Mouse (Mus musculus): ENCODE measurements around the gene Egfr. TPM values are rescaled to one million over a fixed set of nuclear protein-coding genes. Genes with fewer than 3 reads are reported as not detected.

The Egfr gene
- polyA plus RNA-seq, 1 experiment from 2014 or later = 3.0 TPM

DNA sequence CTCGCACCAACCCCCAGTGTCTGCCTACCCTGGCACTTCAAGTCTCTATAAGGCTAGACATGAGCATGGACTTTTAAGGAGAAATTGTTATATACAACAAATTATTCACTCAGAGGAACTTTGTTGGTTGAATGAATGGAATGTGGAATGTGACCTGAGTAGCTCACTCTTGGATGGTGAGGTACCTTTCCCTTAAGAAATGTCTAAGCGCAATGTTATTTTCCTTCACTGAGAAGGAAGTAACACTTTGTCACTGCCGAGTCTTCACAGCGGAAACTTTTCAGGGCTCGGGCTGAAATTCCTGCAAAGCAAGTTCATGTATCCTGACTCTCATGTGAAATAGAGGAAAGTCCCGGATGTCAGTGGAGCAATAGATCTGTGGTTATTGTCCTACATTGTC lies 7.9 kb downstream of the Egfr start:
- Histone ChIP-seq H3K4me1 (no peaks in the 10 kb centered on the region), H3K9me3 (replicated peaks) (no peaks in the 10 kb centered on the region), H3K27me3 (ENCODE audit: low read depth, poor library complexity, severe bottlenecking) (peaks cover 4% of the 10 kb centered on the region), H3K27ac (no peak overlapping the region), H3K36me3 (no peaks in the 10 kb centered on the region), H3K4me3 (no peak overlapping the region)
- DNase-seq (ENCODE audit: low spot score) = no peak
- 88% methylated on average over 6 of the region's 6 CpGs for WGBS

DNA sequence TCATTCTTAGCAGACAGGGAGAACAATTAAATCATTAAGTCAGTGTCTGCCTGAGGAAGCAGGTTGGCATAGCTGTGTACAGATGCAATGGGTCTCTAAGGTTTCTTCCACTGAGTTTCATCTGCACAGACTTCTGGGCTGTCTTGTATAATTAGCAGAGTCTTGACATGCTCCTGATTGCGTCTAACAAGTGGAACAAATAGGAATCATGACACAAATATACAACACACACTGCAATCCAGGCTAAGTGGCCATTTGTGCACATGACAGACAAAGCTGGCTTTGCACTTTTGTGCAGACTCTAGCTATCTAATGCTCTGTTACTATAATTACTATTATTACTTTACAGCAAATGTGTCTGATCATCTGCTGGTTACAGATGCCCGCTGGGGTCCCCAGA lies 9.2 kb downstream of the Egfr start:
- WGBS = 84% methylated on average over 2 of the region's 2 CpGs
- no peak overlapping the region for H3K4me3 ChIP-seq
- H3K27ac ChIP-seq = no peak overlapping the region
- no peaks in the 10 kb centered on the region for H3K4me1 ChIP-seq
- H3K27me3 ChIP-seq (ENCODE audit: low read depth, poor library complexity, severe bottlenecking) = no peaks in the 10 kb centered on the region
- DNase-seq (ENCODE audit: low spot score) = no peak
- no peaks in the 10 kb centered on the region for H3K9me3 ChIP-seq (replicated peaks)
- no peaks in the 10 kb centered on the region for H3K36me3 ChIP-seq

- no peaks in the 10 kb centered on the region for H3K4me1 ChIP-seq
- WGBS = 84% methylated on average over 9 of the region's 9 CpGs
- H3K9me3 ChIP-seq (replicated peaks) = no peaks in the 10 kb centered on the region
- H3K4me3 ChIP-seq = no peak overlapping the region
- DNase-seq (ENCODE audit: low spot score) = no peak
- H3K27me3 ChIP-seq (ENCODE audit: low read depth, poor library complexity, severe bottlenecking) = no peaks in the 10 kb centered on the region
- H3K36me3 ChIP-seq = no peaks in the 10 kb centered on the region
- H3K27ac ChIP-seq = no peak overlapping the region
These were observed 14.2 kb downstream of the Egfr start for GRCm38 (mm10) chr11:16766038-16766815.

GRCm38 (mm10) chr11:16767984-16768383 lies 16.0 kb downstream of the Egfr start:
- Histone ChIP-seq H3K36me3 (no peaks in the 10 kb centered on the region), H3K4me1 (no peaks in the 10 kb centered on the region), H3K9me3 (replicated peaks) (no peaks in the 10 kb centered on the region), H3K27me3 (ENCODE audit: low read depth, poor library complexity, severe bottlenecking) (no peaks in the 10 kb centered on the region), H3K4me3 (no peak overlapping the region), H3K27ac (no peak overlapping the region)
- DNase-seq (ENCODE audit: low spot score) = no peak
- WGBS = 90% methylated on average over 2 of the region's 2 CpGs

GRCm38 (mm10) chr11:16769276-16769675 lies 17.3 kb downstream of the Egfr start:
- 88% methylated on average over 4 of the region's 4 CpGs for WGBS
- H3K4me3 ChIP-seq = no peak overlapping the region

DNA sequence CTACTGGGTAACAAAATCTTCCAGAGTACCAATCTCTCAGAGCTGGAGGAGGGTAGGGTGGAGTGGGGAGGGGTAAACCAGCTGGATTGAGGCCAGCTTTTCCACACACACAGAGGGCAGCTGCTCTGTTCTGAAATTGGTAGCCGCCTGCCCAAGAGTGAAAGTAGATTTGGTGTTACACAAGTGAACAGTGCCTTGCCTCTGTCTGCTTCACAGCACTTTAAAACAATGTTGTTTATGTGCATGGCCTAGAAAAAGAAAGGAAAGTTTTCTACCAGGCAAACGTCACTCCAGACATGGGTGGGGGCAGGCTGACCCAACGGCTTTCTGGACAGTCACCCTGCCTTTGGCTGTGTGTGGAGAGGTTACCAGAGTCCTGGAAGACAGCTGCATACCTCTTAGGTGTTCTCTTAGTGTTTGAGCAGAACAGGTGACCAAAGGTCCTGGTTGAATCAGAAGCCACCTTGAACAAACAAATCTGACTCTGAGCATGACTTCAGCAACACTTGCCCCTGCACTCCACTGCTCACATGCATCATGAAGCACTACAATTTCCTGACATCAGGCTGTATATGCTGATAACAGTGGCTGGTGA lies 17.8 kb downstream of the Egfr start:
- Histone ChIP-seq H3K27me3 (ENCODE audit: low read depth, poor library complexity, severe bottlenecking) (no peaks in the 10 kb centered on the region), H3K36me3 (no peaks in the 10 kb centered on the region), H3K27ac (no peak overlapping the region), H3K4me1 (no peaks in the 10 kb centered on the region), H3K4me3 (no peak overlapping the region), H3K9me3 (replicated peaks) (no peaks in the 10 kb centered on the region)
- DNase-seq (ENCODE audit: low spot score) = no peak
- 80% methylated on average over 3 of the region's 3 CpGs for WGBS

More at GRCm38 (mm10) chr11:16769276-16769675, 17.3 kb downstream of the Egfr start:
- Histone ChIP-seq H3K27me3 (ENCODE audit: low read depth, poor library complexity, severe bottlenecking) (no peaks in the 10 kb centered on the region), H3K9me3 (replicated peaks) (no peaks in the 10 kb centered on the region), H3K4me1 (no peaks in the 10 kb centered on the region), H3K27ac (no peak overlapping the region), H3K36me3 (no peaks in the 10 kb centered on the region)
- no peak for DNase-seq (ENCODE audit: low spot score)

DNA sequence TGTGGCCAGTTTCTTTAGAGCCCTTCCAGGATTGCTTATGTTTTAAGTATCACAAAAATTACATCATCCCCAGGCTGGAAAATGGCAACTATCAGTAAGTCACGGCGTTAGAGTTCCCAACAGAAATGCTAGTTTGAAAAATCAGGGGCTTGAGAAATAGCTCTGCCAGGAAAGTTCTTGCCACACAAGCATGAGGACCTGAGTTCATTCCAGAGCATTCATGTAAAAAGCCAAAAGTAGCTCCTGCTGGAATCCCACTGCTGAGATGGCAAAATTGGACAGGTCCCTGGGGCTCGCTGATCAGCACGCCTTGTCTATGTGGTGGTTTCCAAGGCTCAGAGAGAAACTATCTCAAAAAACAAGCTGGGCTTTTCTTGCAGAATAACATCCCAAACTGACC lies 19.0 kb downstream of the Egfr start:
- no peaks in the 10 kb centered on the region for H3K9me3 ChIP-seq (replicated peaks)
- WGBS = 94% methylated on average over 4 of the region's 4 CpGs
- no peaks in the 10 kb centered on the region for H3K4me1 ChIP-seq

DNA sequence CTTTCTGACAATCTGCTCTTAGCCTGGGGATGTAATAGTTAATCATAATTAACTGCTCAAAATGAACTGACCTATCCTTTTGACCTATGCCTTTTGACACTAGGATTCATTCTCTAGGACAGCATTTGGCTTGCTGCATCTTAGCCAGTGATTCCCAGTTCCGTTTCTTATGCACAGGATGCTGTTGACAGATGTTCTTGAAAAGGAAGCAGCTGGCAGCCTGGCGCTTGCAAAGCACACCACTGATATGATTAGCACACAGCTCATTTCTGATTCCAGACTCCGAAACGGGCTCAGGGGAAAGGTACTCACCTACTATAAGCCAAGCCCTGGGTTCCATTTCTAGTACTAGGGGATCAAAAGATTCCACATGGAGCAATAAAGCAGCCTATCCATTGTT lies 20.7 kb downstream of the Egfr start:
- Histone ChIP-seq H3K9me3 (replicated peaks) (no peaks in the 10 kb centered on the region), H3K27me3 (ENCODE audit: low read depth, poor library complexity, severe bottlenecking) (no peaks in the 10 kb centered on the region), H3K4me3 (no peak overlapping the region), H3K4me1 (0 out of 2 replicates have a peak, but pooled peaks cover 4% of the 10 kb centered on the region), H3K27ac (no peak overlapping the region), H3K36me3 (no peaks in the 10 kb centered on the region)
- WGBS = 67% methylated on average over 4 of the region's 4 CpGs
- DNase-seq (ENCODE audit: low spot score) = no peak

More for the DNA sequence above, 19.0 kb downstream of the Egfr start:
- Histone ChIP-seq H3K27me3 (ENCODE audit: low read depth, poor library complexity, severe bottlenecking) (no peaks in the 10 kb centered on the region), H3K4me3 (no peak overlapping the region), H3K36me3 (no peaks in the 10 kb centered on the region), H3K27ac (no peak overlapping the region)
- DNase-seq (ENCODE audit: low spot score) = no peak

DNA sequence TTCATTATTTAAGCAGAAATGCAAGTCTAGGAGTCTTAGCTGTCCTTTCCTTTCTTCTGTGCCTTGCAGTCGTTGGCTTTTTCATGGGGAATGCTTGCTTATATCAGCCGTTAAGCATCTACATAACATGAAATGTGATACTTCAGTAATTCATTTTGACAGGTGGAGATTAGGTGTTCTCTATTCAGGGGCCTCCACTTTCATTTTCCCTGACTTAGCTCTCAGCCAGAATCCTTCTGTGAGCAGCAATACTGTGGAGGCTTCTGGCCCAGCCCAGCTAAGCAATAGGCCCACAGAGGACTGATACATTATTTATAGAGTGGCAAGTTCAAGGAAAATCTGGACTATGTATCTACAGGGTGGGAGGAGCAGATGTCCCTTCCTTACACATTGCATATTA lies 25.0 kb downstream of the Egfr start:
- H3K4me1 ChIP-seq = peaks cover 12% of the 10 kb centered on the region; the same call in 1 of the 2 replicates
- WGBS = 60% methylated on average over 2 of the region's 2 CpGs
- no peaks in the 10 kb centered on the region for H3K27me3 ChIP-seq (ENCODE audit: low read depth, poor library complexity, severe bottlenecking)
- H3K4me3 ChIP-seq = no peak overlapping the region
- H3K9me3 ChIP-seq (replicated peaks) = no peaks in the 10 kb centered on the region
- DNase-seq (ENCODE audit: low spot score) = no peak
- H3K27ac ChIP-seq = no peak overlapping the region
- no peaks in the 10 kb centered on the region for H3K36me3 ChIP-seq

DNA sequence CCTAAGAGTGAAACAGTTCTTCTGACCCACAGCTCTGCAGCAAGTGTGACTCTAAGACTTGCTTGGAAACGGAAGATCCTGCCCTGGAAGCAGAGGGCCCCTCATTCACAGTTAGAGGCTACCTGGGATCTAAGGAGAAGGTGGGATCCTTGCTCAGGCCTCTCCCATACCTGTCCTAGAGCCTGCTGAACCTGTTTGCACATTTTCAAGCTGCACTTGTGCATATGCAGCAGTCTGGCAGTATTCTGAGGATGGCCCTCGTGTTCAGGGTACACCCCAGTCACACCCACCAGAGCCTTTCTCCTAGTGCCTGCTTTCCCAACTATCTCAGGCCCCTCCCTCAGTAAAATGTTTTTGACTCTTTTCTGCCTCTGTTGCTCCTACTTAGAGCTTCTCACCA lies 29.6 kb downstream of the Egfr start:
- Histone ChIP-seq H3K9me3 (replicated peaks) (no peaks in the 10 kb centered on the region), H3K27ac (no peak overlapping the region), H3K4me3 (no peak overlapping the region), H3K27me3 (ENCODE audit: low read depth, poor library complexity, severe bottlenecking) (no peaks in the 10 kb centered on the region), H3K4me1 (peaks cover 12% of the 10 kb centered on the region; the same call in 1 of the 2 replicates), H3K36me3 (no peaks in the 10 kb centered on the region)
- 88% methylated on average over 2 of the region's 2 CpGs for WGBS
- no peak for DNase-seq (ENCODE audit: low spot score)

DNA sequence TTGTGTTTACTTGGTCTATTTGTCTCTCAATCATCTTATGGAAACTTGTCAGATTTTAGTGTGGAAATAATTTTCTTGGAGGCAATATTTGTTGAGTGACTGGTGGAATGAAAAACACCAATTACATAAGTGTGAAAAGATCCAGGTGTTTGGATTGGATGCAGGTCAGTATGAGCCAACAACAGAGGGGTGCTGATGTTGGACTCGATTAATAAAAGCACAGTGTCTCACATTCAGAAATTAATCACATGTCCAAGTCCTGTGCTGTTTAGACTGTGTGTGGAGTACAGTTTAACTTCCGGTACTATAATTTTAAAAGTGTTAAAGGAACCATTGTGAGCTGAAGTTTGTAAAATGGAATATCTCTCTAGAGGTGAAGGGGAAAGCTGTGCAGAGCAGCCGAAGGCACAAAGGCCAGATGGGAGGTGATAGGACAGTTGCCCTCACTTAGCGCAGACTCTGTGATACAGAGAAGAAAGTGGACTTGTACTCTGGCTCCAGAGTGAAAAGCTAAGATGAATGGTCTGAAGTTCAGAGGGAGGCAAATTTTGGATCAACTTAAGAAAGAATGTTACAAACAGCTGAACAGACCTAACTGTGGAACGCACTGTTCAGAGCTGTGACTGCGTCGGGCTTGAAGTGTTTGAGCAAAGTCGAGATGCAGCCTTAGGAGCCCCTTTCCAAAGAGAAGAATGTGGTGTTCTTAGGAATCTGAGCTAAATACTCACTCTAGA lies 32.1 kb downstream of the Egfr start:
- WGBS = 89% methylated on average over 8 of the region's 8 CpGs
- H3K27ac ChIP-seq = no peak overlapping the region
- no peaks in the 10 kb centered on the region for H3K9me3 ChIP-seq (replicated peaks)
- H3K36me3 ChIP-seq = no peaks in the 10 kb centered on the region
- no peak for DNase-seq (ENCODE audit: low spot score)
- no peaks in the 10 kb centered on the region for H3K27me3 ChIP-seq (ENCODE audit: low read depth, poor library complexity, severe bottlenecking)
- H3K4me3 ChIP-seq = no peak overlapping the region
- H3K4me1 ChIP-seq = peaks cover 8% of the 10 kb centered on the region; the same call in 1 of the 2 replicates

DNA sequence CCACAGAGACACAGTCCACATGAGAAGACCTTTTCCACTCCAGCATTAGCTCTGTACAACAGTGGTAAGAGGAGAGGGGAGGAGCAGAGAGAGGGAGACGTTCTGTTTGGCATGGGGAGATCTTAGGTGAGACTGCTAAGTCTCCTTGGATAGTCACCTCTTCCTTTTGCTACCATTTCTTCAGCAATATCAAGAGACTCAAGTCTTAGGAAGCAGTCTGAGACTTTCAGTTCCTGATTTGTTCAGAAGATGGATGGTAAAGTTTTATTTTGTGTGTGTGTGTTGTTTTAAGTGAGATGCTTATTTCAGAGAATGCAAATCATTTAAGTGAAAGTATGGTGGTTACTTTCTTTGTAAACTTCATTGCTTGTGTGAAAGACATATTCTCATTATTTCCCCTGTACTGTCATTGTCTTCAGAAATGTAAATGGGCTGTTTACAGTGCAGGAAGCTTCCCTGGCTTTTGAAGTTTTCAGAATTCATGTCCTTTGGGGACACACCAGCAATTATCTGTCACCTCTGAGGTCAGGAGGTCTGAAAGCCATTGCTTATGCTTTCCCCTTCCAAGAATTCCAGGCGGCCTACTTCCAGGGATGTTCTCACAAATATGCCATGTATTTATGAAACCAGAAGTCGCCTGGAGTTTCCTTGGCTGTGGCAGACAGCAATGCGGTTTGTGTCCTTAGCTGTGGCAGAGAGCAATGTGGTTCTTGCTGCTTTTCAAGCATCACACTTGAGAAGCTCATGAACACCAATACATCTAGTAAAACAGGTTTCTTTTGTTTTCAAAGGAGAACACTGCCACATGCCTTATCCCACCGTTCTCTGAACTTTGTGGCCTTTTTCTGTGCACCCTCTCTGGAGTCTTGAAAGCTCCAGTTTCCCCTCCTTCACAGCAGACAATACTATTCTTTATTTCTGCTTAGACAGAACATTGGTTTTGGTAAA lies 40.9 kb downstream of the Egfr start:
- Histone ChIP-seq H3K4me3 (no peak overlapping the region), H3K27ac (no peak overlapping the region), H3K9me3 (replicated peaks) (no peaks in the 10 kb centered on the region), H3K36me3 (no peaks in the 10 kb centered on the region), H3K4me1 (no peaks in the 10 kb centered on the region), H3K27me3 (ENCODE audit: low read depth, poor library complexity, severe bottlenecking) (no peaks in the 10 kb centered on the region)
- WGBS = 66% methylated on average over 5 of the region's 5 CpGs
- DNase-seq (ENCODE audit: low spot score) = no peak
